Mouse (Mus musculus): ENCODE data around the gene Golga5. TPM values are rescaled to one million over a fixed set of nuclear protein-coding genes. Genes with fewer than 3 reads are reported as not detected.

Golga5 gene
- 11.5 and 21.8 TPM in 2 replicates for polyA plus RNA-seq (2011; ENCODE audit: insufficient read depth, insufficient read length, low replicate concordance, missing spikeins)

DNA sequence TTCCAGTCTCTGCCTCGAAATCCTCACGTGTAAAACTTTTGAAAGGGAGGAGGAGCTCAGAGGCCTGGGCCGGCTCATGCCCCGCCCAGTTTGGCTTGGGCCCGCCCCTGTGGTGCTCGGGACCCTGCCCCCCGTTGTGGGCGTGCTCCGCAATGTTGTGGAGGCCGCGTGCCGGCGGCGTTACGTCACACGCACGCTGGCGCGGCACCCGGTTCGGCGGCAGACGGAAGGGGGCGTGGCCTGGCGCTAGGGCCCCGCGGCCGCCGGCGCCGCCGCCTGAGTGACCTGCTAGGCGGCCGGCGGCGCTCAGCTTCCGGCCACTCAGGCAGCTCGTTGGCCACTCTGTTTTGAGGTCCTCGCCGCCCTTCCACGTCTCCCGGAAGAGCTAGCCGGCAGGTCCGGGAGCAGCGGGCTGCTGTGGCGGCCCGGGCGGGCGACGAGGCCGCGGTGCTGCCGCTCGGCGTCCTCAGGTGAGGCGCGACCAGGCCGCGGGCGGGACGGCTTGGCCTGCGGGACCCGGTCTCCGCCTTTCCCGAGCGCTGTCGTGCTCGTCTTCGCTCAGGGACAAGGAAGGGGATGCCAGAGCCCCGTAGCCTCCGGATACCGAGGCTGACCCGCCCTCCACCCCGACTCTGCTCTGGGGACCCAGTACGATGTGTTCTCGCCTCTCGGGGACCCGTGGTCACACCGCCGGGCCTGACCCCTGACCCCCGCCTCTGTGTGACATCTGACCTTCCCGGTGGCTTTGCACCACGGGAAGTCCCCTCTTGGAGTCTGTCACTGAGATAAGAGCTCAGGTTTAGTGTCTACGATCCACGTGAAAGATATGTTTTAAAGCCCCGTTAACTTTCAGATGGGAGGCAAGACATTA is at the start of gene Golga5:
Gene Golga5, plus strand, starts transcription at position 242 of the 871 bp plus-strand sequence.
- under 1% methylated on average over 84 of the region's 86 CpGs for WGBS
- TF ChIP-seq CTCF (IDR thresholded peaks at IDR 0.05; ENCODE audit: control insufficient read depth, insufficient read depth, low read length) (no peak), POLR2A (IDR thresholded peaks at IDR 0.05; ENCODE audit: borderline replicate concordance, control insufficient read depth, low read depth, low read length) (peak; percentile 78; the same call in 1 of the 2 replicates)
- Histone ChIP-seq H3K4me1 (ENCODE audit: control insufficient read depth, insufficient read depth, low read length) (no peaks in the 10 kb centered on the region; the same call in 1 of the 2 replicates), H3K27ac (ENCODE audit: control insufficient read depth, insufficient read depth, low read depth, low read length, poor library complexity) (peak within 1 kb of the TSS; percentile 91), H3K4me3 (replicated peaks; ENCODE audit: control insufficient read depth, low read depth, low read length) (peak within 1 kb of the TSS; percentile 83)

DNA sequence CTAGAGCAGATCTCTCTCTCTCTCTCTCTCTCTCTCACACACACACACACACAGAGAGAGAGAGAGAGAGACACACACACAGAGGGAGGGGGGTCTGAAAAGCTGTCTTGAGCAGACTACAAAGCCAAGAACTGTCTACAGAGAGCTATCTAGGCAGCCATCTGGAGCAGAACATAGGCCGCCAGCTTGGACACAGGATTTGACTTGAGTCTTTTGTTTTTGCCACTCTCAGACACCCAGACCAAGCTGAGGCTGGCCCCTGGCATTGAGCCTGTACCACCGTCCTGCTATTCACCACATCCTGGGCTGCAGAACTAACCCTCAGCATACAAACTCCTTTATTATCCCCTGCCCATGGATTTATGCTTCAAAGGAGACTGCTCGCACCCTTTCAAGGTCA is 49.4 kb upstream of the Golga5 start:
- no peak for TF ChIP-seq CTCF (IDR thresholded peaks at IDR 0.05; ENCODE audit: control insufficient read depth, insufficient read depth, low read length)
- TF ChIP-seq POLR2A (IDR thresholded peaks at IDR 0.05; ENCODE audit: borderline replicate concordance, control insufficient read depth, low read depth, low read length) = no peak
- 48% methylated on average over 3 of the region's 3 CpGs for WGBS
- Histone ChIP-seq H3K4me3 (replicated peaks; ENCODE audit: control insufficient read depth, low read depth, low read length) (no peak overlapping the region), H3K27ac (ENCODE audit: control insufficient read depth, insufficient read depth, low read depth, low read length, poor library complexity) (no peak overlapping the region), H3K4me1 (ENCODE audit: control insufficient read depth, insufficient read depth, low read length) (no peaks in the 10 kb centered on the region)

DNA sequence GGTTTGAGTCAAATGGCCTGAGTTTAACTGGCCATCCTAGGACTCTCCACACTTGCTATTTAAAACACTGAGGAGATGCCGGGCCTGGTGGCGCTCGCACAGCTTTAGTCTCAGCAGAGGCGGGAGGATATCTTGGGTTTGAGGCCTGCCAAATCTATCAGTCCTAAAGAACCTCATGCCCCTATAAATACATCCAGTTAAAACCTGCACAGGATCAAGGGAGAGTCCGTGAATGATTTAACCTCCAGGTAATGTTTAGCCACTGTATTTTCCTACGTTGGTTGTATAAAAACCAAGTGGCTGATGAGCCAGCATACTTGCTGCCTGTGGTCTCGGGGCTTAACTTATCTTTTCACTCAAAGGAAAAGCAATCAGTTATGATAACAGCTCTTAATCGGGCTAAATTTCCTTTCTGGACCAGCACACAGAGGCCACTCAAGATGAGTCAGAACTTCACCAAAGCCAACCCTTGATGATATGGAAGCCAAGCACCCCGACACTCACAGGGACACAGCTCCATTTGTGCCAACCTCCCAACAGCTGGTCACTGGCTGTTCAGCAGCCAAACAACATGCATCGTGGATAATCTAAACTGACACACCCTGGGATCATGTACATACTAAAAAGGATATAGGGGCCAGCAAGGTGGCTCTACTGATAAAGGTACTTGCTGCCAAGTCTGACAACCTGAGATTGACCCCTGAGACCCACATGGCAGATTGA is 48.6 kb upstream of the Golga5 start:
- WGBS = 48% methylated on average over 10 of the region's 10 CpGs
- Histone ChIP-seq H3K4me1 (ENCODE audit: control insufficient read depth, insufficient read depth, low read length) (no peaks in the 10 kb centered on the region), H3K4me3 (replicated peaks; ENCODE audit: control insufficient read depth, low read depth, low read length) (no peak overlapping the region), H3K27ac (ENCODE audit: control insufficient read depth, insufficient read depth, low read depth, low read length, poor library complexity) (no peak overlapping the region)
- TF ChIP-seq POLR2A (IDR thresholded peaks at IDR 0.05; ENCODE audit: borderline replicate concordance, control insufficient read depth, low read depth, low read length) (no peak), CTCF (IDR thresholded peaks at IDR 0.05; ENCODE audit: control insufficient read depth, insufficient read depth, low read length) (no peak)

DNA sequence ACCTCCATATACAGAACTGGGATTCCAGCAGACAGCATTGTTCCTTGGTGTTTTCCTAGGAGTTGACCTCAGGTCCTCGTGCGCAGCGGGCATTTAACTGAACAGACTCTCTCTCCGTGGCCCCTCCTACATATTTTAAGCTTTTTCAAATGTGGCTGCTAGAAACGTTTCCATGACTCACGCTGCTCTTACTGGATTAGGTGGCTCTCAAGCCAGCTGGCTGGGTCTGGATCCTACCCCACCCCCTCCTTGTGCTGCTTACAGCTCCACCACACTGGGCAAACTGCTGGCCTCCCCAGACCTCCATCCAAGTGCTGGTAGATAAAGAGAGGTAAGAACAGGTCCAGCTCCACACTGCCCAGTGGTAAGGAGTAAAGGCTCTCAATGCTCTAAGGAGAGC is 46.9 kb upstream of the Golga5 start:
- no peaks in the 10 kb centered on the region for H3K4me1 ChIP-seq (ENCODE audit: control insufficient read depth, insufficient read depth, low read length)
- no peak for TF ChIP-seq POLR2A (IDR thresholded peaks at IDR 0.05; ENCODE audit: borderline replicate concordance, control insufficient read depth, low read depth, low read length)
- TF ChIP-seq CTCF (IDR thresholded peaks at IDR 0.05; ENCODE audit: control insufficient read depth, insufficient read depth, low read length) = no peak
- no peak overlapping the region for H3K27ac ChIP-seq (ENCODE audit: control insufficient read depth, insufficient read depth, low read depth, low read length, poor library complexity)
- WGBS = 80% methylated on average over 6 of the region's 6 CpGs
- H3K4me3 ChIP-seq (replicated peaks; ENCODE audit: control insufficient read depth, low read depth, low read length) = no peak overlapping the region

- H3K4me1 ChIP-seq (ENCODE audit: control insufficient read depth, insufficient read depth, low read length) = no peaks in the 10 kb centered on the region
Observed at GRCm38 (mm10) chr12:102422623-102423320, 46.2 kb upstream of the Golga5 start.

DNA sequence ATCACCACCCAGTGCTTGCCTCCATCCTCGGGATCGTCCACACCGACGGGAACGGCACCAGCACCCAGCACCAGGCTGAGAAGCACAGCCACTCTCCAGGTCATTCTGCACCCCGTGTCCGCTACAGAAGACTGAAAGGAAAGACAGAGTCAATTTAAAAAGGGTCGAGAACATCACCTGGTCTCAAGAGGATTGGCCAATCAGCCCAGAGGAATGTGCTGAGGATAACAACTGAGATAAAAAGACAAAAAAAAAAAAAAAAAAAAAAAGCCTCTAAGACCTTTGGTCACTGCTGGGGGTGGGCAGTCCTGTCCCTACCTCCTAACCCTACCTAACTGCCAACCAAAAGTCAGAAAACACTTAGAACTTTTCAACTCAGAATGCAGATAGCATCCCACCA is 45.3 kb upstream of the Golga5 start:
- H3K4me3 ChIP-seq (replicated peaks; ENCODE audit: control insufficient read depth, low read depth, low read length) = no peak overlapping the region
- no peaks in the 10 kb centered on the region for H3K4me1 ChIP-seq (ENCODE audit: control insufficient read depth, insufficient read depth, low read length)
- no peak for TF ChIP-seq CTCF (IDR thresholded peaks at IDR 0.05; ENCODE audit: control insufficient read depth, insufficient read depth, low read length)
- no peak for TF ChIP-seq POLR2A (IDR thresholded peaks at IDR 0.05; ENCODE audit: borderline replicate concordance, control insufficient read depth, low read depth, low read length)
- WGBS = 93% methylated on average over 8 of the region's 8 CpGs
- H3K27ac ChIP-seq (ENCODE audit: control insufficient read depth, insufficient read depth, low read depth, low read length, poor library complexity) = no peak overlapping the region

More at GRCm38 (mm10) chr12:102422623-102423320, 46.2 kb upstream of the Golga5 start:
- Histone ChIP-seq H3K4me3 (replicated peaks; ENCODE audit: control insufficient read depth, low read depth, low read length) (no peak overlapping the region), H3K27ac (ENCODE audit: control insufficient read depth, insufficient read depth, low read depth, low read length, poor library complexity) (no peak overlapping the region)
- WGBS = 74% methylated on average over 11 of the region's 11 CpGs
- TF ChIP-seq CTCF (IDR thresholded peaks at IDR 0.05; ENCODE audit: control insufficient read depth, insufficient read depth, low read length) = no peak
- no peak for TF ChIP-seq POLR2A (IDR thresholded peaks at IDR 0.05; ENCODE audit: borderline replicate concordance, control insufficient read depth, low read depth, low read length)

GRCm38 (mm10) chr12:102424456-102424855 is 44.5 kb upstream of the Golga5 start:
- Histone ChIP-seq H3K4me3 (replicated peaks; ENCODE audit: control insufficient read depth, low read depth, low read length) (no peak overlapping the region), H3K27ac (ENCODE audit: control insufficient read depth, insufficient read depth, low read depth, low read length, poor library complexity) (no peak overlapping the region), H3K4me1 (ENCODE audit: control insufficient read depth, insufficient read depth, low read length) (no peaks in the 10 kb centered on the region)
- TF ChIP-seq CTCF (IDR thresholded peaks at IDR 0.05; ENCODE audit: control insufficient read depth, insufficient read depth, low read length) (no peak), POLR2A (IDR thresholded peaks at IDR 0.05; ENCODE audit: borderline replicate concordance, control insufficient read depth, low read depth, low read length) (no peak)
- WGBS = 69% methylated on average over 2 of the region's 2 CpGs
